Mouse (Mus musculus) E14TG2a.4 (cell line): ENCODE measurements around the gene Pum1.

ENCODE experiments used
- H3K27me3 ChIP-seq: 2 replicates; pipeline ENCODE4 v1.6.1; 2014; ENCODE audit warnings: low read length, control low read depth; ENCODE audit not compliant: insufficient read depth
- H3K36me3 ChIP-seq: 2 replicates; pipeline ENCODE4 v1.6.1; 2014; ENCODE audit warnings: low read length, control low read depth; ENCODE audit not compliant: insufficient read depth
- H3K4me1 ChIP-seq: replicated peaks from 2 replicates; pipeline ENCODE4 v1.6.1; 2014; ENCODE audit warnings: low read depth, low read length, control low read depth
- H3K4me3 ChIP-seq: replicated peaks from 2 replicates; pipeline ENCODE4 v1.5.1; 2014; ENCODE audit warnings: mild to moderate bottlenecking, low read length
- H3K9me3 ChIP-seq: 2 replicates; pipeline ENCODE4 v1.6.1; 2014; ENCODE audit warnings: low read length, control low read depth
- CTCF ChIP-seq: conservative IDR thresholded peaks from 2 replicates; pipeline ENCODE4 v1.5.1; 2014; ENCODE audit warnings: low read length
- NANOG ChIP-seq: IDR thresholded peaks from 2 replicates; pipeline ENCODE4 v1.6.1; 2014; ENCODE audit warnings: borderline replicate concordance, low read length, mixed read lengths
- POU5F1 ChIP-seq: IDR thresholded peaks from 2 replicates; pipeline ENCODE4 v1.6.1; 2014; ENCODE audit warnings: low read length, borderline replicate concordance

Gene Pum1

DNA sequence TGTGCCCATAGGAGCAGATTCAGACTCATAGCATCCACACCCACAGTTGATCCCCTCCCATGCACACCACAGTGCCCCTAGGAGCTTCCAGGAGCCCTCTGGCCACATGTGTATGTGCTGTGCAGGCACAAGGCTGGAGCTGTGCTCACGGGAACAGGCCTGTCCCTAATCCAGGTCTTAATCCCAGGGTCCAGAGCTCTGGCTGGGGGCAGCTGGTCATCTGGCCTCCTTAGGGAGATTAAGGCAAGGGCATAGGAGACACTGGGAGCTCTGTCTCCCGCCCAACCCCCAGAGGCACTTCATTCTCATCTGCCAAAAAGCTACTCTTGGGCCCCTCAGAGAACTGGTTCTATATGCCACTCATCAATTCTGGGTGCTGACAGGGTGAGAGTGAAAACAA lies 140.5 kb downstream of the Pum1 start:
- Histone ChIP-seq H3K9me3 (peaks cover 10% of the 10 kb centered on the region), H3K27me3 (peaks cover 24% of the 10 kb centered on the region), H3K36me3 (no peaks in the 10 kb centered on the region), H3K4me1 (peaks cover 12% of the 10 kb centered on the region), H3K4me3 (no peak overlapping the region)
- TF ChIP-seq POU5F1 (no peak), NANOG (no peak), CTCF (no peak)

DNA sequence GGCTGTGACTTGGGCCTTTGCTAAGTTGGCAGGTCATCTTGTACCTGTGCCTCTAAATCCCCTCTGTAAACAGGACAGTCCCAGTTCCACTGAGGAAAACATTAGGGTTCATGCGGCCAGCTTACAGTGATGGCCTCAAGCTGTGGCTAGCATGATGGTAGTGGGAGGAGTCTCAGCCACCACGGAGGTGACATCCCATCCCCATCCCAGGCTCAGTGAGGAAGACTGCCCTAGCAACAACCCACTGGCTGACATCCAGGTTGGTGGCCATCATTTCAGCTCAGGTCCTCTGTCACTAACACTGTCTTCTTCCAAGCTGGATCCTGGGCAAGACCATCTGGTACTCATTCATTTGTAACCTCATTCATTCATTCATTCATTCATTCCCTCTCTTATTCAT lies 141.2 kb downstream of the Pum1 start:
- no peaks in the 10 kb centered on the region for H3K36me3 ChIP-seq
- H3K4me3 ChIP-seq, result no peak overlapping the region
- peaks cover 12% of the 10 kb centered on the region for H3K4me1 ChIP-seq
- no peak for TF ChIP-seq CTCF
- no peak for TF ChIP-seq POU5F1
- TF ChIP-seq NANOG, result no peak
- peaks cover 10% of the 10 kb centered on the region for H3K9me3 ChIP-seq
- H3K27me3 ChIP-seq, result peaks cover 18% of the 10 kb centered on the region

DNA sequence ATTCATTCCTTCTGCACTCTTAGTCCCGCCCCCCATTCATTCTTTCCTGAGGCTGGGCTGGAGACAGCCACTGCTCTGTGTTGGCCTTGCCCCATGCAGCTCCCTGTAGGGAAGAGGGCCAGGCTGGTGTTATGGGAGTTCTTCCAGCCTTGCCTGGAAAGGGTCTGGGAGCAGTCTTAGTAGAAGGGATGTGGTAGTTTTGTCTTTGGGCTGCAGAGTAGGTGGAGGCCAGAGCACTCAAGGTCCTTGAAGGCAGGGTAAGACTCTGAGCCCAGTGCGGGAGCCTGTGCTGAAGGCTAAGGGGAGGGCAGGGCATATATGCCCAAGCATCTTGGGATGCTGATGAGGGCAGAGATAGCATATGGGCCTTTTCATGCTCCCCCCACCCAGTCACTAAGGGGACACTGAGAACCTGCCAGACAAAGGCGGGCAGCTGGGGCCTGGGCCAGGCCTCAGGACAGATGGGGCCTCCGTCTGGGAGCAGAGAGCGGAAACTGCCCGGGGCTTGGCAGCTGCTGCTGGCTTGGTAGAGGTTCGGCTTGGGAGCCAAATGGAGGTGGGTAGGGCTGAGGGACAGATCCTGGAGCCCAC lies 141.7 kb downstream of the Pum1 start:
- H3K4me1 ChIP-seq, result peaks cover 12% of the 10 kb centered on the region
- H3K27me3 ChIP-seq, result peaks cover 12% of the 10 kb centered on the region
- no peaks in the 10 kb centered on the region for H3K36me3 ChIP-seq
- peaks cover 10% of the 10 kb centered on the region for H3K9me3 ChIP-seq
- no peak overlapping the region for H3K4me3 ChIP-seq
- no peak for TF ChIP-seq NANOG
- TF ChIP-seq POU5F1, result no peak
- TF ChIP-seq CTCF, result no peak

DNA sequence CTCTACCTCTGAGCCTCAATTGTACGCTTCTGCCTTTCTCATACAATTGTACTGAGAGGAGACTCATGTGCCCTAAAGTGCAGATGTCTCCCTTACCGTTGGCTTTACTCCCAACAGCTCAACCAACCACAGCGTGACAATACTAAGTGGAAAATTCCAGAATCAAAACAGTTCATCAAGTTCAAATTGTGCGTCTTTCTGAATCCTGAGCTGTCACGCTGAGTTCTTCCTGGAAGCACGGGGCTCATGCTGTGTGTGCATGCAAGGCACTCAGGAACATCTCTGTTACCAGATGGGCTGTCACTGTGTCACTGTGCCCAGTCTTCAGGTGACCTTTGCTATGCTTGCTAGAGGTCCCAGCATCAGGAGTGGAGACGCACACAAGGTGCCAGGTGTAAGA lies 142.6 kb downstream of the Pum1 start:
- Histone ChIP-seq H3K27me3 (peaks cover 5% of the 10 kb centered on the region), H3K36me3 (no peaks in the 10 kb centered on the region), H3K9me3 (peaks cover 10% of the 10 kb centered on the region), H3K4me1 (peaks cover 12% of the 10 kb centered on the region), H3K4me3 (no peak overlapping the region)
- TF ChIP-seq CTCF (no peak), POU5F1 (no peak), NANOG (no peak)

DNA sequence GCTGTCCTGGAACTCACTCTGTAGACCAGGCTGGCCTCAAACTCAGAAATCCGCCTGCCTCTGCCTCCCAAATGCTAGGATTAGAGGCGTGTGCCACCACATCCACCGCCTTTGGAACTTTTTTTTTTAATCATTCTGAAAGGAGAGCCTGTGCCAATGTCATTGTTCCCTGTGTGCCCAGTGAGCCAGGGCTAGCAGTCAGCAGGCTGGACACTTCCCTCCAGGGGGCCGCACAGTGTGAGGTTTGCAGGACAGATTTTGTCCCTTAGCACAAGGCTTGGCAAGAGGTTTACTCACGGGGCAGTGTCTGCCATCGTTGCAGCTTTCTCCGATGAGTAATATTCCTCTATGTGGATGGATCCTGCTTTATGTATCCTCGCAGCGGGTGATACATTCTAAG lies 143.6 kb downstream of the Pum1 start:
- Histone ChIP-seq H3K27me3 (peaks cover 10% of the 10 kb centered on the region), H3K36me3 (no peaks in the 10 kb centered on the region), H3K4me1 (peaks cover 7% of the 10 kb centered on the region), H3K9me3 (peaks cover 10% of the 10 kb centered on the region), H3K4me3 (no peak overlapping the region)
- no peak for TF ChIP-seq POU5F1
- no peak for TF ChIP-seq CTCF
- TF ChIP-seq NANOG, result no peak

DNA sequence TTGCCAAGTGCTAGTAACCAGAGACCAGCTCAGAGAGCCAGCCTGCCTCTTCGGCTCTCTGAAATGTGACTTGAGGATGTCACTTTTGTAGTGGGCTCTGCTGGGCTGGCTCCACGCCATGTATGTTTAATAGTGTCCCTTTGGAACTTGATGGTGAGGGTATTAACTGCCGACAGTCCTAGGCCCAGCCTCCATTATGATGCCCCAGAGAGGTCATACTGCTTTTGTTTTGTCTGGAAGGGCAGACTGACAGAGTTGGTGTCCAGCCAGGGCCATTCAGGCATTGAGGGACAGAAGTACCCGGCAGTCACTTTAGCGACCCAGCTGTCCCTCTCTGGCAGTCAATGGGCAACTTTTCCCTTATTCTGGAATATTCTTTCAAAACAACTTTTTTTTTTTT lies 146.7 kb downstream of the Pum1 start:
- TF ChIP-seq CTCF, result no peak
- TF ChIP-seq POU5F1, result no peak
- TF ChIP-seq NANOG, result no peak
- Histone ChIP-seq H3K27me3 (peaks cover 10% of the 10 kb centered on the region; the same call in 1 of the 2 replicates), H3K4me3 (no peak overlapping the region), H3K4me1 (peaks cover 2% of the 10 kb centered on the region; the same call in 1 of the 2 replicates), H3K36me3 (no peaks in the 10 kb centered on the region), H3K9me3 (peaks cover under 1% of the 10 kb centered on the region; the same call in 1 of the 2 replicates)

DNA sequence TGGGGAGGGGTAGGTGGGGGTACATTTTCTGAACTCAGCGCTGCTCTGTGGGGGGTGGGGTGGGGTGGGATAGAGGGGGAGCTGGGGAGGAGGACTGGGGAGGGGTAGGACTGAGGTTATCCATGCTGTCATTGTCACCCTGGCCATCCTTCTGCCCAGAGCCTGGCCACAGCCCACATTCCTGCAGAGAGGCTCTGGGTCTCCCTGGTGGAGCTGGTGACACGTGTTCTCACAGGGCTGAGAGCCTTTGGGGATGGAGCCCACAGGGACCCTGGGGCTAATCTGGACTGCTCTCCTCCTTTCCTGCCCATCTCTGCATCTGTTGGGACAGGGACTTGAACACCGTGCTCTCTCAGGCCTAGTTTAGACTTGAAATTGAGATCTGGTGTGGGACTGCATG lies 147.7 kb downstream of the Pum1 start:
- Histone ChIP-seq H3K4me1 (peaks cover 2% of the 10 kb centered on the region; the same call in 1 of the 2 replicates), H3K36me3 (no peaks in the 10 kb centered on the region), H3K4me3 (no peak overlapping the region), H3K27me3 (peaks cover 10% of the 10 kb centered on the region; the same call in 1 of the 2 replicates), H3K9me3 (no peaks in the 10 kb centered on the region)
- TF ChIP-seq NANOG (no peak), POU5F1 (no peak), CTCF (no peak)

DNA sequence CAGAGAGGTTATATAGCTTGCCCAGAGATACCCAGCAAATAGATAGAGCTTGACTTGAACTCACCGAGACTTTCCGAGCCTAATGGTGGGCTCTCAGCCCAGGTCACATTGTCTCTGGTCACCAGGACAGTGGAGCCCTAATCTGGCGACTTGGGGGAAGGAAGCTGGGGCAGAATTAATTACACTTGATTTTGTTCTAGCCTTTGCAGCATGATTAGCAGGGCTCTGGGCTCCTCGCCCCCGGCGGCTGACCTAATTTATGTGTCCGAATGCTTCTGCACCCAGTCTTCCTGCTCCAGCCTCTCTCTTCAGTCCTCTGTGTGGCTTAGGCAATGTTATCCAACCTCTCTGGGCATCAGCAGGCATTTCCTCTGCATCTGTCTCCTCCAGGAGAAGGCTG lies 148.3 kb downstream of the Pum1 start:
- Histone ChIP-seq H3K4me3 (no peak overlapping the region), H3K27me3 (peaks cover 10% of the 10 kb centered on the region; the same call in 1 of the 2 replicates), H3K9me3 (no peaks in the 10 kb centered on the region), H3K4me1 (no peaks in the 10 kb centered on the region), H3K36me3 (no peaks in the 10 kb centered on the region)
- TF ChIP-seq CTCF (no peak), NANOG (no peak), POU5F1 (no peak)

DNA sequence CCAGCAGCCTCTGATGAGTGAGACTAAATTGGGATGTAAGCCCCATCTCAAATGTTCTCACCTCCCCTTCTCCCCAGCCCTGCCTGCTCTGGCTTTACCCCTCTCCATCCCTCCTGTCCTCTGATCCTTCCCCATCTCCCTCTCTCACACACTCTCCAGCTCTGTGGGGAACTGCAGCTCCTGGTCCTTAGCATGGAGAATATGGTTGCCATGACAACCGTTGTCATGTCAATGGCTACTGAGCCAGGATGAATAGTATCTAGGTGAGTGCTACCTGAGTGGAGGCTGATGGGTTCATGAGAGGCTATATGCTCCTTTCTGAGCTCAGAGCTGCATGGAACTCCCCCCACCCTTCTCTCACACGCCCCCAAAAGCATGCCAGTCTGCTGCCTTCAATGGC lies 150.8 kb downstream of the Pum1 start:
- peaks cover 10% of the 10 kb centered on the region; the same call in 1 of the 2 replicates for H3K27me3 ChIP-seq
- no peaks in the 10 kb centered on the region for H3K9me3 ChIP-seq
- no peak overlapping the region for H3K4me3 ChIP-seq
- H3K36me3 ChIP-seq, result no peaks in the 10 kb centered on the region
- TF ChIP-seq CTCF, result no peak
- no peak for TF ChIP-seq NANOG
- TF ChIP-seq POU5F1, result no peak
- H3K4me1 ChIP-seq, result no peaks in the 10 kb centered on the region
